Mouse (Mus musculus): ENCODE data around the gene Sirt2. TPM values are rescaled to one million over a fixed set of nuclear protein-coding genes. Genes with fewer than 3 reads are reported as not detected.

Gene Sirt2
- total RNA-seq (2021), result 10 to 100 TPM; 78.1 to 86.7 TPM
- long read RNA-seq, experiment 1, transcript Sirt2-201 (16 exons, 1,843 nt), result minor isoform, 9 of 73 reads
- long read RNA-seq, experiment 1, transcript Sirt2-202 (15 exons, 1,828 nt), result major isoform, 56 of 73 reads
- long read RNA-seq, experiment 1, partial matches to known transcripts, result 1 of 73 reads
- long read RNA-seq, experiment 1, other reads (novel, unspliced or antisense), result 6 of 73 reads
- long read RNA-seq, experiment 2, transcript Sirt2-202 (15 exons, 1,828 nt), result major isoform, 88 of 126 reads
- long read RNA-seq, experiment 2, transcript Sirt2-201 (16 exons, 1,843 nt), result minor isoform, 20 of 126 reads
- long read RNA-seq, experiment 2, partial matches to known transcripts, result 10 of 126 reads
- long read RNA-seq, experiment 2, other reads (novel, unspliced or antisense), result 6 of 126 reads

- peak; percentile 82 to 84 for DNase-seq (ENCODE audit: low spot score in 2 of 2)
These were observed at the start of gene Sirt2 for GRCm38 (mm10) chr7:28766173-28766879. Gene Sirt2 (plus strand): TSS chr7:28766735.

- no peak for DNase-seq (ENCODE audit: low spot score in 2 of 2)
These were observed 48.8 kb upstream of the Sirt2 start for GRCm38 (mm10) chr7:28717726-28718125.

- no peak for DNase-seq (ENCODE audit: low spot score in 2 of 2)
These were observed 47.4 kb upstream of the Sirt2 start for GRCm38 (mm10) chr7:28719159-28719558.

GRCm38 (mm10) chr7:28719650-28720049, 46.9 kb upstream of the Sirt2 start:
- no peak for DNase-seq (ENCODE audit: low spot score in 2 of 2)

- DNase-seq (ENCODE audit: low spot score in 2 of 2), result no peak
These were observed 45.6 kb upstream of the Sirt2 start for GRCm38 (mm10) chr7:28720753-28721537.

GRCm38 (mm10) chr7:28722079-28722478, 44.5 kb upstream of the Sirt2 start:
- DNase-seq (ENCODE audit: low spot score in 2 of 2), result no peak

- DNase-seq (ENCODE audit: low spot score in 2 of 2), result no peak
These were observed 41.9 kb upstream of the Sirt2 start for GRCm38 (mm10) chr7:28724613-28725012.

- peak; percentile 82 to 91 for DNase-seq (ENCODE audit: low spot score in 2 of 2)
These were observed 39.9 kb upstream of the Sirt2 start for GRCm38 (mm10) chr7:28726600-28726999.

- DNase-seq (ENCODE audit: low spot score in 2 of 2), result no peak
These were observed 38.7 kb upstream of the Sirt2 start for GRCm38 (mm10) chr7:28727649-28728340.

- DNase-seq (ENCODE audit: low spot score in 2 of 2), result peak; percentile 72 to 79
These were observed 34.0 kb upstream of the Sirt2 start for GRCm38 (mm10) chr7:28732341-28733142.

GRCm38 (mm10) chr7:28733211-28733610, 33.3 kb upstream of the Sirt2 start:
- DNase-seq (ENCODE audit: low spot score in 2 of 2), result no peak

GRCm38 (mm10) chr7:28735701-28736100, 30.8 kb upstream of the Sirt2 start:
- no peak for DNase-seq (ENCODE audit: low spot score in 2 of 2)

GRCm38 (mm10) chr7:28739829-28740228, 26.7 kb upstream of the Sirt2 start:
- no peak for DNase-seq (ENCODE audit: low spot score in 2 of 2)

- no peak for DNase-seq (ENCODE audit: low spot score in 2 of 2)
These were observed 25.6 kb upstream of the Sirt2 start for GRCm38 (mm10) chr7:28740949-28741348.

GRCm38 (mm10) chr7:28741368-28741708, 25.2 kb upstream of the Sirt2 start:
- DNase-seq (ENCODE audit: low spot score in 2 of 2), result no peak

GRCm38 (mm10) chr7:28741709-28742438, 24.7 kb upstream of the Sirt2 start, which contains the start of the genes Mrps12 and Sars2:
Gene Mrps12 (minus strand): TSS chr7:28741820.
Gene Sars2 (plus strand): TSS chr7:28741992.
- DNase-seq (ENCODE audit: low spot score in 2 of 2), result peak; percentile 93 to 95

GRCm38 (mm10) chr7:28749935-28750334, 16.6 kb upstream of the Sirt2 start:
- no peak for DNase-seq (ENCODE audit: low spot score in 2 of 2)

- DNase-seq (ENCODE audit: low spot score in 2 of 2), result no peak
These were observed 10.5 kb upstream of the Sirt2 start, which contains the start of gene Ccer2 for GRCm38 (mm10) chr7:28756079-28756478. Gene Ccer2 (plus strand): TSS chr7:28756174.

GRCm38 (mm10) chr7:28758623-28759022, 7.9 kb upstream of the Sirt2 start:
- DNase-seq (ENCODE audit: low spot score in 2 of 2), result no peak
